Mouse (Mus musculus) olfactory bulb, adult 2 months (tissue): ENCODE measurements around the gene Zfp507. TPM values are rescaled to one million over a fixed set of nuclear protein-coding genes. Genes with fewer than 3 reads are reported as not detected.

Source experiments
- H3K27ac ChIP-seq: fragments of 200-500 bp; 2 replicates; pipeline ENCODE4 v1.5.1; 2012; ENCODE audit warnings: low read depth, low read length; ENCODE audit not compliant: insufficient read depth
- H3K4me1 ChIP-seq: fragments of 200-500 bp; 2 replicates; pipeline ENCODE4 v1.6.1; 2012; ENCODE audit warnings: low read length; ENCODE audit not compliant: control insufficient read depth, insufficient read depth
- H3K4me3 ChIP-seq: fragments of 200-500 bp; 2 replicates; pipeline ENCODE4 v1.5.1; 2012; ENCODE audit warnings: mild to moderate bottlenecking, low read depth, low read length, moderate library complexity; ENCODE audit not compliant: insufficient read depth
- CTCF ChIP-seq: fragments of 200-500 bp; IDR thresholded peaks from 2 replicates; pipeline ENCODE4 v1.5.1; 2012; ENCODE audit warnings: low read depth, mild to moderate bottlenecking, low read length, moderate library complexity; ENCODE audit not compliant: insufficient read depth
- POLR2A ChIP-seq: fragments of 200-500 bp; IDR thresholded peaks from 2 replicates; pipeline ENCODE4 v1.6.1; 2012; ENCODE audit warnings: mild to moderate bottlenecking, low read depth, low read length, moderate library complexity; ENCODE audit not compliant: insufficient read depth
- WGBS: fragments of 180-500 bp; shearing (Covaris S2); methylation state at CpG from one replicate; pipeline ENCODE4 v1.1.7; 2018; 5-methylcytosine and 5-hydroxymethylcytosine counted together
- polyA plus RNA-seq: library from polyadenylated mRNA; stranded (reverse); fragments of >200 nt; gene quantifications from 2 replicates; pipeline ENCODE4 v1.2.4, GENCODE M21; 2012; ENCODE audit warnings: low replicate concordance; ENCODE audit not compliant: missing spikeins, insufficient read depth, insufficient read length

The Zfp507 gene
- polyA plus RNA-seq, 1 experiment: not detected

- Histone ChIP-seq H3K4me3 (no peak overlapping the region), H3K27ac (no peak overlapping the region), H3K4me1 (peaks cover 19% of the 10 kb centered on the region)
- TF ChIP-seq POLR2A (no peak), CTCF (no peak)
- WGBS: 75% methylated on average over 12 of the region's 12 CpGs
Measured at GRCm38 (mm10) chr7:35792150-35792848, 10.5 kb downstream of the Zfp507 start.

GRCm38 (mm10) chr7:35790926-35791325, 11.9 kb downstream of the Zfp507 start:
- Histone ChIP-seq H3K27ac (no peak overlapping the region), H3K4me1 (peaks cover 14% of the 10 kb centered on the region), H3K4me3 (no peak overlapping the region)
- WGBS: 69% methylated on average over 8 of the region's 8 CpGs
- TF ChIP-seq POLR2A (no peak), CTCF (no peak)

GRCm38 (mm10) chr7:35790201-35790600, 12.6 kb downstream of the Zfp507 start:
- H3K4me3 ChIP-seq: no peak overlapping the region
- H3K4me1 ChIP-seq: peaks cover 14% of the 10 kb centered on the region
- no peak for TF ChIP-seq CTCF
- TF ChIP-seq POLR2A: no peak
- H3K27ac ChIP-seq: no peak overlapping the region
- WGBS: 81% methylated on average over 8 of the region's 8 CpGs

- no peak for TF ChIP-seq POLR2A
- no peak for TF ChIP-seq CTCF
- no peak overlapping the region for H3K4me3 ChIP-seq
- peaks cover 9% of the 10 kb centered on the region for H3K4me1 ChIP-seq
- WGBS: 91% methylated on average over 4 of the region's 4 CpGs
- no peak overlapping the region for H3K27ac ChIP-seq
Measured at GRCm38 (mm10) chr7:35785579-35785978, 17.2 kb downstream of the Zfp507 start.

- Histone ChIP-seq H3K4me1 (peaks cover 3% of the 10 kb centered on the region; the same call in 1 of the 2 replicates), H3K4me3 (no peak overlapping the region), H3K27ac (no peak overlapping the region)
- TF ChIP-seq POLR2A (no peak), CTCF (no peak)
Measured at GRCm38 (mm10) chr7:35782252-35782651, 20.6 kb downstream of the Zfp507 start.

- H3K27ac ChIP-seq: no peak overlapping the region
- 69% methylated on average over 12 of the region's 12 CpGs for WGBS
- no peaks in the 10 kb centered on the region for H3K4me1 ChIP-seq
- TF ChIP-seq CTCF: no peak
- TF ChIP-seq POLR2A: no peak
- H3K4me3 ChIP-seq: no peak overlapping the region
Measured at GRCm38 (mm10) chr7:35774127-35774526, 28.7 kb downstream of the Zfp507 start.

- no peak overlapping the region for H3K4me3 ChIP-seq
- TF ChIP-seq CTCF (no peak), POLR2A (no peak)
- WGBS: 85% methylated on average over 8 of the region's 8 CpGs
- no peak overlapping the region for H3K27ac ChIP-seq
- H3K4me1 ChIP-seq: no peaks in the 10 kb centered on the region
Measured at GRCm38 (mm10) chr7:35772347-35772746, 30.5 kb downstream of the Zfp507 start.

GRCm38 (mm10) chr7:35771106-35771505, 31.7 kb downstream of the Zfp507 start:
- Histone ChIP-seq H3K27ac (no peak overlapping the region), H3K4me3 (no peak overlapping the region), H3K4me1 (no peaks in the 10 kb centered on the region)
- TF ChIP-seq CTCF: no peak
- no peak for TF ChIP-seq POLR2A

GRCm38 (mm10) chr7:35770122-35770521, 32.7 kb downstream of the Zfp507 start:
- whole genome bisulfite sequencing: 91% methylated on average over 7 of the region's 7 CpGs
- Histone ChIP-seq H3K27ac (no peak overlapping the region), H3K4me1 (no peaks in the 10 kb centered on the region), H3K4me3 (no peak overlapping the region)
- no peak for TF ChIP-seq CTCF
- TF ChIP-seq POLR2A: no peak
